Mouse (Mus musculus): ENCODE data around the gene Arsg. TPM values are rescaled to one million over a fixed set of nuclear protein-coding genes. Genes with fewer than 3 reads are reported as not detected.

Gene Arsg
- polyA plus RNA-seq, 1 experiment from 2014 or later: 6.1 TPM

GRCm38 (mm10) chr11:109512995-109513675 is 40.0 kb downstream of the Arsg start:
- Histone ChIP-seq H3K9me3 (ENCODE audit: control insufficient read depth, low read length) (no peaks in the 10 kb centered on the region), H3K27me3 (ENCODE audit: control insufficient read depth, insufficient read depth, low read length) (no peaks in the 10 kb centered on the region), H3K4me2 (replicated peaks; ENCODE audit: low read depth, low read length) (no peak overlapping the region), H3K4me3 (ENCODE audit: low read length) (no peak overlapping the region), H3K9ac (ENCODE audit: low read depth, low read length) (no peak overlapping the region), H3K4me1 (ENCODE audit: control insufficient read depth, insufficient read depth, low read length) (no peaks in the 10 kb centered on the region), H3K27ac (ENCODE audit: low read depth, low read length) (no peak overlapping the region), H3K36me3 (ENCODE audit: control insufficient read depth, insufficient read depth, low read length) (no peaks in the 10 kb centered on the region)
- 86% methylated on average over 16 of the region's 16 CpGs for WGBS
- no peak for ATAC-seq (ENCODE audit: low FRiP score, low TSS enrichment)

- H3K27me3 ChIP-seq (ENCODE audit: control insufficient read depth, insufficient read depth, low read length): no peaks in the 10 kb centered on the region
- ATAC-seq (ENCODE audit: low FRiP score, low TSS enrichment): no peak
- no peak overlapping the region for H3K4me2 ChIP-seq (replicated peaks; ENCODE audit: low read depth, low read length)
- no peaks in the 10 kb centered on the region for H3K36me3 ChIP-seq (ENCODE audit: control insufficient read depth, insufficient read depth, low read length)
- H3K4me3 ChIP-seq (ENCODE audit: low read length): no peak overlapping the region
- H3K9ac ChIP-seq (ENCODE audit: low read depth, low read length): no peak overlapping the region
- WGBS: 75% methylated on average over 3 of the region's 3 CpGs
- no peak overlapping the region for H3K27ac ChIP-seq (ENCODE audit: low read depth, low read length)
- no peaks in the 10 kb centered on the region for H3K9me3 ChIP-seq (ENCODE audit: control insufficient read depth, low read length)
- H3K4me1 ChIP-seq (ENCODE audit: control insufficient read depth, insufficient read depth, low read length): no peaks in the 10 kb centered on the region
Measured at GRCm38 (mm10) chr11:109514064-109514612, 41.0 kb downstream of the Arsg start.

GRCm38 (mm10) chr11:109517330-109517729 is 44.2 kb downstream of the Arsg start:
- H3K27me3 ChIP-seq (ENCODE audit: control insufficient read depth, insufficient read depth, low read length): no peaks in the 10 kb centered on the region
- H3K9me3 ChIP-seq (ENCODE audit: control insufficient read depth, low read length): no peaks in the 10 kb centered on the region
- H3K4me1 ChIP-seq (ENCODE audit: control insufficient read depth, insufficient read depth, low read length): no peaks in the 10 kb centered on the region
- H3K4me3 ChIP-seq (ENCODE audit: low read length): no peak overlapping the region
- H3K4me2 ChIP-seq (replicated peaks; ENCODE audit: low read depth, low read length): no peak overlapping the region
- H3K9ac ChIP-seq (ENCODE audit: low read depth, low read length): no peak overlapping the region
- ATAC-seq (ENCODE audit: low FRiP score, low TSS enrichment): no peak
- no peak overlapping the region for H3K27ac ChIP-seq (ENCODE audit: low read depth, low read length)
- 94% methylated on average over 11 of the region's 11 CpGs for WGBS
- no peaks in the 10 kb centered on the region for H3K36me3 ChIP-seq (ENCODE audit: control insufficient read depth, insufficient read depth, low read length)

DNA sequence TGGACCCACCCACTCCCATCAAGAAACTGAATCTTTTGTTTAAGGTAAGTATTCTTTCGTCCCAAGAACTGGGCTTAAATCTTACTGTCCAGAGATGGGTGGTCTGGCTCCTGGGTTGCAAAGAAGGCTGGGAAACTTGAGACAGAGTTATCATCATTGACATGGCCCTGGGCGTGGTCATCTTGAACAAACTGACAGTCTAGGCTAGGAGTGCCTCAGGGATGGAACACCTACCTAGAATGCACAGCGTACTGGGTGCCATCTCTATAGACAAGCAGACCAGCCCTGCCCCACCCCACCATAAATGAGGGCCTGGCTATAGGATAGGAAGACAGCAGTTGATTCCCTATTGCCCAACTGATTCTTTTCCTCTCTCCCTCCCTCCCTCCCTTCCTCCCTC is 44.6 kb downstream of the Arsg start:
- Histone ChIP-seq H3K27ac (ENCODE audit: low read depth, low read length) (no peak overlapping the region), H3K9ac (ENCODE audit: low read depth, low read length) (no peak overlapping the region), H3K4me1 (ENCODE audit: control insufficient read depth, insufficient read depth, low read length) (no peaks in the 10 kb centered on the region), H3K36me3 (ENCODE audit: control insufficient read depth, insufficient read depth, low read length) (no peaks in the 10 kb centered on the region), H3K9me3 (ENCODE audit: control insufficient read depth, low read length) (no peaks in the 10 kb centered on the region), H3K4me3 (ENCODE audit: low read length) (no peak overlapping the region), H3K4me2 (replicated peaks; ENCODE audit: low read depth, low read length) (no peak overlapping the region), H3K27me3 (ENCODE audit: control insufficient read depth, insufficient read depth, low read length) (no peaks in the 10 kb centered on the region)
- 94% methylated on average over 3 of the region's 3 CpGs for WGBS
- ATAC-seq (ENCODE audit: low FRiP score, low TSS enrichment): no peak

- no peak overlapping the region for H3K27ac ChIP-seq (ENCODE audit: low read depth, low read length)
- no peaks in the 10 kb centered on the region for H3K27me3 ChIP-seq (ENCODE audit: control insufficient read depth, insufficient read depth, low read length)
- H3K9ac ChIP-seq (ENCODE audit: low read depth, low read length): no peak overlapping the region
- no peaks in the 10 kb centered on the region for H3K36me3 ChIP-seq (ENCODE audit: control insufficient read depth, insufficient read depth, low read length)
- no peaks in the 10 kb centered on the region for H3K4me1 ChIP-seq (ENCODE audit: control insufficient read depth, insufficient read depth, low read length)
- H3K4me3 ChIP-seq (ENCODE audit: low read length): no peak overlapping the region
- peaks cover 4% of the 10 kb centered on the region; the same call in 1 of the 2 replicates for H3K9me3 ChIP-seq (ENCODE audit: control insufficient read depth, low read length)
- no peak overlapping the region for H3K4me2 ChIP-seq (replicated peaks; ENCODE audit: low read depth, low read length)
- no peak for ATAC-seq (ENCODE audit: low FRiP score, low TSS enrichment)
- WGBS: 59% methylated on average over 7 of the region's 7 CpGs
Measured at GRCm38 (mm10) chr11:109520958-109521357, 47.8 kb downstream of the Arsg start.

- no peak overlapping the region for H3K4me2 ChIP-seq (replicated peaks; ENCODE audit: low read depth, low read length)
- peaks cover 4% of the 10 kb centered on the region; the same call in 1 of the 2 replicates for H3K9me3 ChIP-seq (ENCODE audit: control insufficient read depth, low read length)
- H3K36me3 ChIP-seq (ENCODE audit: control insufficient read depth, insufficient read depth, low read length): no peaks in the 10 kb centered on the region
- no peak overlapping the region for H3K27ac ChIP-seq (ENCODE audit: low read depth, low read length)
- 61% methylated on average over 5 of the region's 5 CpGs for WGBS
- ATAC-seq (ENCODE audit: low FRiP score, low TSS enrichment): no peak
- H3K4me3 ChIP-seq (ENCODE audit: low read length): no peak overlapping the region
- H3K9ac ChIP-seq (ENCODE audit: low read depth, low read length): no peak overlapping the region
- no peaks in the 10 kb centered on the region for H3K4me1 ChIP-seq (ENCODE audit: control insufficient read depth, insufficient read depth, low read length)
- no peaks in the 10 kb centered on the region for H3K27me3 ChIP-seq (ENCODE audit: control insufficient read depth, insufficient read depth, low read length)
Measured at GRCm38 (mm10) chr11:109524869-109525268, 51.7 kb downstream of the Arsg start.

DNA sequence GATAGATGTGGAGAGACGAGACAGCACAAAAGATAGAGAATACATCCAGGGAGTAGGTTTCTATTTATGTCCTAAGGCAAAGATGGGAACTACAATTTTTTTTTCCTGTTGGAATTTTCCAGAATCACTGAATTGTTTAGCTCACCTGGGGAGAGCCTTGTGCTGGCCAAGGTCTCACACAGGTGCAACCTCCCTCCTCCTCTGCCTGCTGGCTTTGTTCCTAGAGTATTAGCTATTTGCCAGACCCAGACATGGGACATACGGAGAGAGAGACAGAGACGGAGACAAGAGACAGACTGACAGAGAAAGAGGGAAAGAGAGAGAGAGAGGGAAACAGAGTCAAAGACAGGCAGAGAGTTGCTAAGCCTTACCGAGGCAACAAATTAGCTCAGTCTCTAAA is 52.4 kb downstream of the Arsg start:
- H3K4me1 ChIP-seq (ENCODE audit: control insufficient read depth, insufficient read depth, low read length): no peaks in the 10 kb centered on the region
- no peaks in the 10 kb centered on the region for H3K36me3 ChIP-seq (ENCODE audit: control insufficient read depth, insufficient read depth, low read length)
- H3K9ac ChIP-seq (ENCODE audit: low read depth, low read length): no peak overlapping the region
- H3K4me3 ChIP-seq (ENCODE audit: low read length): no peak overlapping the region
- 94% methylated on average over 4 of the region's 4 CpGs for WGBS
- H3K27me3 ChIP-seq (ENCODE audit: control insufficient read depth, insufficient read depth, low read length): no peaks in the 10 kb centered on the region
- peaks cover 4% of the 10 kb centered on the region; the same call in 1 of the 2 replicates for H3K9me3 ChIP-seq (ENCODE audit: control insufficient read depth, low read length)
- no peak for ATAC-seq (ENCODE audit: low FRiP score, low TSS enrichment)
- no peak overlapping the region for H3K27ac ChIP-seq (ENCODE audit: low read depth, low read length)
- H3K4me2 ChIP-seq (replicated peaks; ENCODE audit: low read depth, low read length): no peak overlapping the region

- Histone ChIP-seq H3K36me3 (ENCODE audit: control insufficient read depth, insufficient read depth, low read length) (no peaks in the 10 kb centered on the region), H3K4me1 (ENCODE audit: control insufficient read depth, insufficient read depth, low read length) (no peaks in the 10 kb centered on the region), H3K4me2 (replicated peaks; ENCODE audit: low read depth, low read length) (no peak overlapping the region), H3K9ac (ENCODE audit: low read depth, low read length) (no peak overlapping the region), H3K9me3 (ENCODE audit: control insufficient read depth, low read length) (no peaks in the 10 kb centered on the region), H3K27me3 (ENCODE audit: control insufficient read depth, insufficient read depth, low read length) (no peaks in the 10 kb centered on the region), H3K27ac (ENCODE audit: low read depth, low read length) (no peak overlapping the region), H3K4me3 (ENCODE audit: low read length) (no peak overlapping the region)
- 84% methylated on average over 4 of the region's 4 CpGs for WGBS
- ATAC-seq (ENCODE audit: low FRiP score, low TSS enrichment): no peak
Measured at GRCm38 (mm10) chr11:109530030-109530429, 56.9 kb downstream of the Arsg start.

- Histone ChIP-seq H3K4me2 (replicated peaks; ENCODE audit: low read depth, low read length) (no peak overlapping the region), H3K9ac (ENCODE audit: low read depth, low read length) (no peak overlapping the region), H3K4me1 (ENCODE audit: control insufficient read depth, insufficient read depth, low read length) (peaks cover 3% of the 10 kb centered on the region; the same call in 1 of the 2 replicates), H3K9me3 (ENCODE audit: control insufficient read depth, low read length) (no peaks in the 10 kb centered on the region), H3K27ac (ENCODE audit: low read depth, low read length) (no peak overlapping the region), H3K36me3 (ENCODE audit: control insufficient read depth, insufficient read depth, low read length) (no peaks in the 10 kb centered on the region), H3K4me3 (ENCODE audit: low read length) (no peak overlapping the region), H3K27me3 (ENCODE audit: control insufficient read depth, insufficient read depth, low read length) (no peaks in the 10 kb centered on the region)
- 88% methylated on average over 6 of the region's 6 CpGs for WGBS
- no peak for ATAC-seq (ENCODE audit: low FRiP score, low TSS enrichment)
Measured at GRCm38 (mm10) chr11:109535966-109536365, 62.8 kb downstream of the Arsg start.
